Mouse (Mus musculus) lung, embryonic 15.5 days (tissue): ENCODE data around the gene Csde1. TPM values are rescaled to one million over a fixed set of nuclear protein-coding genes. Genes with fewer than 3 reads are reported as not detected.

ENCODE experiments used
- ATAC-seq: fragments of 200-750 bp; cut with Nextera tagmentation; 2 replicates; pipeline ENCODE4 v1.8.0; 2017; ENCODE audit warnings: moderate number of reproducible peaks, borderline replicate concordance; ENCODE audit not compliant: low FRiP score, low TSS enrichment; ENCODE audit errors: extremely low read depth
- H3K27ac ChIP-seq: fragments of 300-500 bp; sonication (generic); 2 replicates; pipeline ENCODE4 v1.5.1; 2015; ENCODE audit warnings: moderate library complexity, mild to moderate bottlenecking, inconsistent platforms
- H3K27me3 ChIP-seq: fragments of 300-500 bp; sonication (generic); 2 replicates; pipeline ENCODE4 v1.6.1; 2015; ENCODE audit warnings: inconsistent platforms
- H3K36me3 ChIP-seq: fragments of 300-500 bp; sonication (generic); 2 replicates; pipeline ENCODE4 v1.6.1; 2015; ENCODE audit warnings: inconsistent platforms
- H3K4me1 ChIP-seq: fragments of 300-500 bp; sonication (generic); 2 replicates; pipeline ENCODE4 v1.6.1; 2015; ENCODE audit warnings: inconsistent platforms
- H3K4me2 ChIP-seq: fragments of 300-500 bp; sonication (generic); 2 replicates; pipeline ENCODE4 v1.6.1; 2015; ENCODE audit warnings: inconsistent platforms, mild to moderate bottlenecking, moderate library complexity
- H3K4me3 ChIP-seq: fragments of 300-500 bp; sonication (generic); 2 replicates; pipeline ENCODE4 v1.5.1; 2015; ENCODE audit warnings: mild to moderate bottlenecking, inconsistent platforms
- H3K9ac ChIP-seq: fragments of 300-500 bp; sonication (generic); 2 replicates; pipeline ENCODE4 v1.6.1; 2015; ENCODE audit warnings: inconsistent platforms
- H3K9me3 ChIP-seq: fragments of 300-500 bp; sonication (generic); 2 replicates; pipeline ENCODE4 v1.6.1; 2016; ENCODE audit warnings: inconsistent platforms
- WGBS: fragments of 180-500 bp; shearing (Covaris S2); methylation state at CpG from one replicate; pipeline ENCODE4 v1.1.7; 2015; 5-methylcytosine and 5-hydroxymethylcytosine counted together
- polyA plus RNA-seq: library from polyadenylated mRNA; unstranded; fragments of >200 nt; fragmentation: Nextera tagmentation; extraction: Ambion mirVana; gene quantifications from 2 replicates; pipeline ENCODE4 v1.2.1, GENCODE M21; 2015

Gene Csde1
- polyA plus RNA-seq, 1 experiment from 2014 or later = 343 TPM

DNA sequence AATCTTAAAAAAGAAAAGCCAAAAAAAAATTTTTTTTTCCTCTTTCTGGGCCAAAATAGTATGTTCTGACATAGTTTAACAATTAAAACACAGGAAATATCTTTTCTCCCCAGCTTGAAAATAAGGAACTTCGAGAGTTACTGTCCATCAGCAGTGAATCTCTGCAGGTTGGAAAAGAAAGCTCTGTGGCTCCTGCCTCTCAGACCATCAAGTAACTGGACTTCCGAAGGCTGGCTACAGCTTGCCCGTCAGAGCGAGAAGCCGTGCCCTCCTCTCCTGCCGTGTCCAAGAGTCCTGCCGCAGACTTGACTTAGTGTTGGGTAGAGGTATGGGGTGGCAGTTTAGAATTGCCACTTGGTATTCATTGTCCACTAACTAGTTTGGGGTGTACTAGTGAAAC lies 18.6 kb upstream of the Csde1 start:
- no peak overlapping the region for H3K27ac ChIP-seq
- peaks cover 48% of the 10 kb centered on the region for H3K36me3 ChIP-seq
- no peaks in the 10 kb centered on the region for H3K9me3 ChIP-seq
- peaks cover 10% of the 10 kb centered on the region for H3K4me1 ChIP-seq
- no peak overlapping the region for H3K4me2 ChIP-seq
- no peaks in the 10 kb centered on the region for H3K27me3 ChIP-seq
- H3K4me3 ChIP-seq = no peak overlapping the region
- WGBS = 95% methylated on average over 7 of the region's 7 CpGs
- no peak overlapping the region for H3K9ac ChIP-seq
- ATAC-seq = no peak

DNA sequence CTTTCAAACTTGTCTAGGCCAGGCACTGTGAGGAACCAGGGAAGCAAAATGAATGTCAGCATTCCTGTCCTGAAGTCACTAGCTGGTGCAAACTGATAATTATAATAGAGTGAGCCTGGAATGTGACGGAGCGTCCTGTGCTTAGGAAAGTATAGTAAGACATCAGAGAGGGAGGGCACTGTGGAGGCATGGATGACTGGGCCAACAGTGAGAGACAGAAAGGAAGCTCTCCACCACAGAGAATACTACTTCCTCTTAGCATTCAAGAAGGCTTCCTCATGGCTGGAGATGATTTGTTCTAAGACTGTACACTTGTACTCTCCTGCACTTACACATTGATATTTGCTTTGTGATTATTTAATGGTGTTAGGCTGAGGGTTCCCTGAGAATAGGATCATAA lies 2.9 kb upstream of the Csde1 start:
- peaks cover 6% of the 10 kb centered on the region for H3K4me1 ChIP-seq
- H3K9me3 ChIP-seq = no peaks in the 10 kb centered on the region
- no peak overlapping the region for H3K27ac ChIP-seq
- H3K4me3 ChIP-seq = no peak overlapping the region
- no peak for ATAC-seq
- WGBS = 34% methylated on average over 2 of the region's 2 CpGs
- H3K4me2 ChIP-seq = no peak overlapping the region
- no peak overlapping the region for H3K9ac ChIP-seq
- H3K27me3 ChIP-seq = no peaks in the 10 kb centered on the region
- no peaks in the 10 kb centered on the region for H3K36me3 ChIP-seq

DNA sequence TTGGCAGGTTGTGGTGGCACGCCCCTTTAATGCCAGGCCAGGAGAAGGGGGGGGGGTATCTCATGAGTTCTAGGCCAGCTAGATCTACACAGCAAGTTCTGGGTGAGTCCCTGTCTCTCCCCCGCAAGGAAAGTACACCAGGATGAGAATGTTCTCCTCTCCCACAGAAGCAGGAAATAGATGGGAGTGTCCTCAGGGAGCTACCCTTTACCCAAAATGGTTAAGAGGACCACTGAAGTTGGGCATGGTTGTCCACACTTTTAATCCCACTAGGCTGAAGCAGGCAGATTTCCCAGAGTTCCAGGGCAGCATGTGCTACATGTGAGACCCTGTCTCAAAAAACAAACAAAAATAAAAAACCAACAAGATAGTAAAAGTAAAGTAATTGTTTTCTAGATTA lies 764 bp upstream of the Csde1 start:
- WGBS = 80% methylated on average over 2 of the region's 2 CpGs
- H3K4me2 ChIP-seq = peak overlapping the region; percentile 53; the same call in 1 of the 2 replicates
- no peak for ATAC-seq
- peak overlapping the region; percentile 99; the same call in 1 of the 2 replicates for H3K4me3 ChIP-seq
- H3K9me3 ChIP-seq = no peaks in the 10 kb centered on the region
- H3K27me3 ChIP-seq = no peaks in the 10 kb centered on the region
- peak overlapping the region; percentile 96; the same call in 1 of the 2 replicates for H3K27ac ChIP-seq
- no peak overlapping the region for H3K9ac ChIP-seq
- H3K4me1 ChIP-seq = peaks cover 11% of the 10 kb centered on the region
- no peaks in the 10 kb centered on the region for H3K36me3 ChIP-seq

- H3K9me3 ChIP-seq = no peaks in the 10 kb centered on the region
- peak overlapping the region; percentile 99 for H3K9ac ChIP-seq
- peak; percentile 95 for ATAC-seq
- no peaks in the 10 kb centered on the region for H3K36me3 ChIP-seq
- H3K4me1 ChIP-seq = peaks cover 11% of the 10 kb centered on the region
- peak overlapping the region; percentile 57 for H3K4me2 ChIP-seq
- under 1% methylated on average over 35 of the region's 37 CpGs for WGBS
- H3K27ac ChIP-seq = peak overlapping the region; percentile 96
- peak overlapping the region; percentile 99 for H3K4me3 ChIP-seq
- H3K27me3 ChIP-seq = no peaks in the 10 kb centered on the region
Measured at GRCm38 (mm10) chr3:103020943-103021638, 865 bp downstream of the Csde1 start.

GRCm38 (mm10) chr3:103026174-103026573 lies 5.9 kb downstream of the Csde1 start:
- H3K4me2 ChIP-seq = no peak overlapping the region
- H3K27me3 ChIP-seq = no peaks in the 10 kb centered on the region
- H3K9me3 ChIP-seq = no peaks in the 10 kb centered on the region
- no peak overlapping the region for H3K9ac ChIP-seq
- H3K4me1 ChIP-seq = peaks cover 11% of the 10 kb centered on the region
- no peak for ATAC-seq
- H3K27ac ChIP-seq = no peak overlapping the region
- H3K36me3 ChIP-seq = peaks cover 27% of the 10 kb centered on the region
- 88% methylated on average over 1 of the region's 1 CpGs for WGBS
- no peak overlapping the region for H3K4me3 ChIP-seq

- H3K27me3 ChIP-seq = no peaks in the 10 kb centered on the region
- no peak overlapping the region for H3K27ac ChIP-seq
- H3K4me3 ChIP-seq = no peak overlapping the region
- no peaks in the 10 kb centered on the region for H3K9me3 ChIP-seq
- H3K4me1 ChIP-seq = no peaks in the 10 kb centered on the region
- peaks cover 65% of the 10 kb centered on the region for H3K36me3 ChIP-seq
- no peak for ATAC-seq
- WGBS = 94% methylated on average over 6 of the region's 6 CpGs
- no peak overlapping the region for H3K4me2 ChIP-seq
- no peak overlapping the region for H3K9ac ChIP-seq
Measured at GRCm38 (mm10) chr3:103040285-103040684, 20.1 kb downstream of the Csde1 start.

- Histone ChIP-seq H3K4me2 (no peak overlapping the region), H3K36me3 (peaks cover 72% of the 10 kb centered on the region), H3K9me3 (no peaks in the 10 kb centered on the region), H3K27me3 (no peaks in the 10 kb centered on the region), H3K27ac (no peak overlapping the region), H3K4me1 (no peaks in the 10 kb centered on the region), H3K4me3 (no peak overlapping the region), H3K9ac (no peak overlapping the region)
- WGBS = 77% methylated on average over 1 of the region's 1 CpGs
- ATAC-seq = no peak
Measured at GRCm38 (mm10) chr3:103040861-103041379, 20.7 kb downstream of the Csde1 start.

DNA sequence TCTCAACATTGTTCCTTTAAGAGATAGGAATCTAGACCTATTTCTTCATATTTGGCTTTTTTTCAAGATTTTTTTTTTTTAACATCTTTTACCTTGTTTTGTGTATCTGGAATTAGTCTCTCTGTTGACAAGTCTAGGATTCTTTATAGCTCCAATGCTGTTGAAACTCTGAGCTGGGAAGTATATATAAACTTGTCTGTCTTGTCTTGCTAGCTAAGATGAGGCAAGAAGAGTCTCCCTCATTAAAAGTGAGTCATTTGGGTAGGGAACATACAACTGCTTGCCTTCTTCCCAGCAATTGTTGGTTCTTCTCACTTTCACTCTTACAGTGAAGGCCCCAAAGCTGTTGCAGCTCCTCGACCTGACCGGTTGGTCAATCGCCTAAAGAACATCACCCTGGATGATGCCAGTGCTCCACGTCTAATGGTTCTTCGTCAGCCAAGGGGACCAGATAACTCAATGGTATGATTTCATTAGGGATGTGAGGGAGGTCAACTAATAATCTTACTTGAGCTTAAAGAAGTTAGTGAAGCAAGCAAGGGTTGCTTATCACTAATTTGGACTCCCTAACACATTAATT lies 35.9 kb downstream of the Csde1 start:
- H3K4me1 ChIP-seq = peaks cover 10% of the 10 kb centered on the region; the same call in 1 of the 2 replicates
- no peak overlapping the region for H3K4me2 ChIP-seq
- H3K9me3 ChIP-seq = no peaks in the 10 kb centered on the region
- 85% methylated on average over 5 of the region's 5 CpGs for WGBS
- H3K4me3 ChIP-seq = no peak overlapping the region
- no peak for ATAC-seq
- peaks cover 61% of the 10 kb centered on the region for H3K36me3 ChIP-seq
- no peaks in the 10 kb centered on the region for H3K27me3 ChIP-seq
- no peak overlapping the region for H3K9ac ChIP-seq
- no peak overlapping the region for H3K27ac ChIP-seq

DNA sequence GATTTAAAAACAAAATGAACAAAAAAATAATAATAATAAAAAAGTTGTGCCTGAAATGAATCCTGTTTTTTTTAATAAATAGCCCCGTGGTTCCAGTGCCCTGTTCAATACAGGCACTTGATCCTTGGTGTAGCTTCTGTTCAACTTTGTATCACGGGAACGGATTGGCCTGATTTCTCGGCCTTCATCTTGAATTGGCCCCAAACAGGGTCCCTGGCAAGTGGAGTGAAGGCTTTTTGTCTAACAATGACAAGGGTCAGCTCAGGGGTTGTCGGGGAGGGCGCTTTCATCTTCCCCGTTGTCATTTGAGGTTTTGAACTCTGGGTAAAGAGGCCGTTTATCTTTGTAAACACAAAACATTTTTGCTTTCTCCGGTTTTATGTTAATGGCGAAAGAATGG lies 37.5 kb downstream of the Csde1 start:
- WGBS = 3% methylated on average over 10 of the region's 10 CpGs
- peak overlapping the region; percentile 96; the same call in 1 of the 2 replicates for H3K27ac ChIP-seq
- H3K4me3 ChIP-seq = peak overlapping the region; percentile 66
- peaks cover 10% of the 10 kb centered on the region; the same call in 1 of the 2 replicates for H3K4me1 ChIP-seq
- peaks cover 64% of the 10 kb centered on the region for H3K36me3 ChIP-seq
- peak overlapping the region; percentile 76 for H3K9ac ChIP-seq
- no peaks in the 10 kb centered on the region for H3K9me3 ChIP-seq
- ATAC-seq = peak; percentile 36; the same call in 1 of the 2 replicates
- peak overlapping the region; percentile 72 for H3K4me2 ChIP-seq
- H3K27me3 ChIP-seq = no peaks in the 10 kb centered on the region

DNA sequence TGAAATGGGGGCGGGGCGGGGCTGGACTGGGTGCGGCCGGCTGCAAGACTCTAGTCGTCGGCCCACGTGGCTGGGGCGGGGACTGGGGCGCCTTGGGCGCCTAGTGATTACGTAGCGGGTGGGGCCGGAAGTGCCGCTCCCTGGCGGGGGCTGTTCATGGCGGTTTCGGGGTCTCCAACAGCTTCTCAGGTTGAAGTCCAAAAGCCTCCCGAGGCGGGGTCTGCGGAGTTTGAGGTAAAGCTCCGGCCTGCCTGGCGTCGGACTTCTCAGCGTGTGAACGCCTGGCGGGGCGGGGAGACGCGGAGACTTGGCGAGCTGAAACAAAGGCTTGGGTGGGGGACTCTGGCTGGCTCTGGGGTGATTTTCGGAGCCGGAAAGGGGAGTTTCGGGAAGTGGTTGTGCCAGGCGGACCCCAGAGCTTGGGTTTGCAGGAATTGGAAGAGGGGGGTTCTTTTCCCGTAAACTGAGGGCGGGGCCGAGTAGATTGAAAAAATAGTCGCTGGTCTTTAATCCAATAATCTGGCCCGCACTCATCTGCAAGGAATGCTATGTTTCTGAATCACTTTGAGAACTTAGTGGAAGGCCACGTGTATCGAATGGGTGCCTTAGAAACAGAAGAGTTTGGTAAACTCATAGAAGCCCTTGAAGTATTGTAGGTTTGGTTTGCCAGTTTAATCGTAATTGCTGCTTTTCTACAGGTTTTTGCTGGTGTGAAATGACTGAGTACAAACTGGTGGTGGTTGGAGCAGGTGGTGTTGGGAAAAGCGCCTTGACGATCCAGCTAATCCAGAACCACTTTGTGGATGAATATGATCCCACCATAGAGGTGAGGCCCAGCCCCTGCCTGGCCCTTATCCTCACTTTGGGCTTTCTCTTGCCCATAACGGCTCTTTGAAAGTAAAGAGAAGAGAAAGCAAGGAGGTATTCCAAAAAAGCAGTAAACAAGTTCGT lies 38.3 kb downstream of the Csde1 start, which contains the start of gene Nras:
TSS of gene Nras (plus strand) at position 79 of the 951 bp plus-strand sequence.
- WGBS = 1% methylated on average over 46 of the region's 46 CpGs
- H3K36me3 ChIP-seq = peaks cover 65% of the 10 kb centered on the region

GRCm38 (mm10) chr3:103066927-103067326 lies 46.7 kb downstream of the Csde1 start:
- no peak overlapping the region for H3K27ac ChIP-seq
- peaks cover 63% of the 10 kb centered on the region for H3K36me3 ChIP-seq
- WGBS = 81% methylated on average over 8 of the region's 8 CpGs
- H3K4me1 ChIP-seq = no peaks in the 10 kb centered on the region
- H3K4me3 ChIP-seq = no peak overlapping the region
- no peak overlapping the region for H3K9ac ChIP-seq
- H3K27me3 ChIP-seq = no peaks in the 10 kb centered on the region
- ATAC-seq = no peak
- no peak overlapping the region for H3K4me2 ChIP-seq
- no peaks in the 10 kb centered on the region for H3K9me3 ChIP-seq

More for the DNA sequence above, 38.3 kb downstream of the Csde1 start, which contains the start of gene Nras:
- peak; percentile 98 for ATAC-seq
- peak within 1 kb of the TSS; percentile 66 for H3K4me3 ChIP-seq
- H3K4me2 ChIP-seq = peak within 1 kb of the TSS; percentile 72
- H3K4me1 ChIP-seq = peaks cover 10% of the 10 kb centered on the region; the same call in 1 of the 2 replicates
- H3K9ac ChIP-seq = peak within 1 kb of the TSS; percentile 76
- peak within 1 kb of the TSS; percentile 96 for H3K27ac ChIP-seq
- H3K9me3 ChIP-seq = no peaks in the 10 kb centered on the region
- H3K27me3 ChIP-seq = no peaks in the 10 kb centered on the region
